Mouse (Mus musculus) kidney, postnatal 0 days (tissue): ENCODE results near the gene Enah. TPM values are rescaled to one million over a fixed set of nuclear protein-coding genes. Genes with fewer than 3 reads are reported as not detected.
A peak's percentile ranks its signal among the peaks of the same experiment; 100 is the strongest.

ENCODE experiments used
- ATAC-seq: fragments of 200-750 bp; cut with Nextera tagmentation; replicated peaks from 2 replicates; pipeline ENCODE4 v1.8.0; 2017; ENCODE audit warnings: low read depth, moderate number of reproducible peaks, moderate TSS enrichment, moderate library complexity; ENCODE audit not compliant: low FRiP score
- DNase-seq: peaks from one replicate; pipeline ENCODE4 v3.0.0-alpha.2; 2016; ENCODE audit warnings: low spot score
- H3K27ac ChIP-seq: fragments of 300-500 bp; sonication (generic); 2 replicates; pipeline ENCODE4 v1.5.1; 2014; ENCODE audit warnings: mild to moderate bottlenecking
- H3K27me3 ChIP-seq: fragments of 300-500 bp; sonication (generic); 2 replicates; pipeline ENCODE4 v1.6.1; 2014; ENCODE audit warnings: low read length, mixed read lengths; ENCODE audit not compliant: insufficient read depth
- H3K36me3 ChIP-seq: fragments of 300-500 bp; sonication (generic); 2 replicates; pipeline ENCODE4 v1.6.1; 2014; ENCODE audit warnings: low read length, mixed read lengths; ENCODE audit not compliant: insufficient read depth
- H3K4me1 ChIP-seq: fragments of 300-500 bp; sonication (generic); replicated peaks from 2 replicates; pipeline ENCODE4 v1.6.1; 2014; ENCODE audit warnings: antibody characterized with exemption, low read length, mixed read lengths; ENCODE audit not compliant: insufficient read depth
- H3K4me2 ChIP-seq: fragments of 300-500 bp; sonication (generic); 2 replicates; pipeline ENCODE4 v1.6.1; 2014; ENCODE audit warnings: mild to moderate bottlenecking, low read length, moderate library complexity, mixed read lengths
- H3K4me3 ChIP-seq: fragments of 300-500 bp; sonication (generic); replicated peaks from 2 replicates; pipeline ENCODE4 v1.5.1; 2014; ENCODE audit warnings: low read depth, low read length
- H3K9ac ChIP-seq: fragments of 300-500 bp; sonication (generic); 2 replicates; pipeline ENCODE4 v1.6.1; 2014; ENCODE audit warnings: low read depth, low read length
- H3K9me3 ChIP-seq: fragments of 300-500 bp; sonication (generic); replicated peaks from 2 replicates; pipeline ENCODE4 v1.6.1; 2016; ENCODE audit warnings: low read length, inconsistent platforms, mixed read lengths
- CTCF ChIP-seq: IDR thresholded peaks from 2 replicates; pipeline ENCODE4 v1.5.1; 2016; ENCODE audit warnings: antibody characterized with exemption, low read depth, mild to moderate bottlenecking, moderate library complexity
- WGBS: fragments of 180-500 bp; shearing (Covaris S2); extraction: QIAGEN DNeasy Blood & Tissue Kit; methylation state at CpG from one replicate; pipeline ENCODE4 v1.1.7; 2014; 5-methylcytosine and 5-hydroxymethylcytosine counted together
- polyA plus RNA-seq: library from polyadenylated mRNA; unstranded; fragments of >200 nt; fragmentation: Nextera tagmentation; extraction: Ambion mirVana; gene quantifications from 2 replicates; pipeline ENCODE4 v1.2.1, GENCODE M21; 2015

Enah gene
- polyA plus RNA-seq, 1 experiment from 2014 or later = 9.6 TPM

- peak; percentile 54 for DNase-seq
- Histone ChIP-seq H3K4me1 (no peaks in the 10 kb centered on the region), H3K4me2 (peak overlapping the region; percentile 31), H3K9me3 (no peaks in the 10 kb centered on the region), H3K36me3 (0 out of 2 replicates have a peak, but pooled peaks cover 4% of the 10 kb centered on the region), H3K4me3 (no peak overlapping the region), H3K27ac (no peak overlapping the region), H3K9ac (no peak overlapping the region), H3K27me3 (no peaks in the 10 kb centered on the region)
- TF ChIP-seq CTCF = peak; percentile 52
- peak; percentile 29; the same call in 1 of the 2 replicates for ATAC-seq
- 81% methylated on average over 37 of the region's 37 CpGs for WGBS
Observed at GRCm38 (mm10) chr1:181921580-181922494, 98.0 kb downstream of the Enah start.

GRCm38 (mm10) chr1:181911841-181912240 is 107.9 kb downstream of the Enah start:
- no peak overlapping the region for H3K27ac ChIP-seq
- no peak for TF ChIP-seq CTCF
- no peaks in the 10 kb centered on the region for H3K4me1 ChIP-seq
- H3K27me3 ChIP-seq = no peaks in the 10 kb centered on the region
- WGBS = 92% methylated on average over 7 of the region's 7 CpGs
- ATAC-seq (no peak), DNase-seq (no peak)
- H3K36me3 ChIP-seq = 0 out of 2 replicates have a peak, but pooled peaks cover 11% of the 10 kb centered on the region
- no peak overlapping the region for H3K4me3 ChIP-seq
- H3K9me3 ChIP-seq = no peaks in the 10 kb centered on the region
- no peak overlapping the region for H3K9ac ChIP-seq
- H3K4me2 ChIP-seq = no peak overlapping the region

GRCm38 (mm10) chr1:181901706-181902373 is 118.0 kb downstream of the Enah start:
- TF ChIP-seq CTCF = no peak
- Histone ChIP-seq H3K36me3 (peaks cover 12% of the 10 kb centered on the region; the same call in 1 of the 2 replicates), H3K27me3 (no peaks in the 10 kb centered on the region), H3K9ac (no peak overlapping the region), H3K9me3 (no peaks in the 10 kb centered on the region), H3K4me1 (no peaks in the 10 kb centered on the region), H3K4me2 (no peak overlapping the region), H3K4me3 (no peak overlapping the region), H3K27ac (no peak overlapping the region)
- WGBS = 83% methylated on average over 11 of the region's 11 CpGs
- DNase-seq (no peak), ATAC-seq (no peak)

GRCm38 (mm10) chr1:181900846-181901245 is 118.9 kb downstream of the Enah start:
- no peak for TF ChIP-seq CTCF
- Histone ChIP-seq H3K4me2 (no peak overlapping the region), H3K4me3 (no peak overlapping the region), H3K9me3 (no peaks in the 10 kb centered on the region), H3K27ac (no peak overlapping the region), H3K4me1 (no peaks in the 10 kb centered on the region), H3K36me3 (peaks cover 6% of the 10 kb centered on the region; the same call in 1 of the 2 replicates), H3K9ac (no peak overlapping the region), H3K27me3 (no peaks in the 10 kb centered on the region)
- no peak for DNase-seq
- 96% methylated on average over 1 of the region's 1 CpGs for WGBS
- ATAC-seq = no peak

- no peak for TF ChIP-seq CTCF
- DNase-seq (no peak), ATAC-seq (no peak)
- Histone ChIP-seq H3K9me3 (no peaks in the 10 kb centered on the region), H3K27ac (no peak overlapping the region), H3K4me3 (no peak overlapping the region), H3K4me1 (no peaks in the 10 kb centered on the region), H3K9ac (no peak overlapping the region), H3K4me2 (no peak overlapping the region), H3K27me3 (no peaks in the 10 kb centered on the region), H3K36me3 (peaks cover 3% of the 10 kb centered on the region; the same call in 1 of the 2 replicates)
- WGBS = 69% methylated on average over 1 of the region's 1 CpGs
Observed at GRCm38 (mm10) chr1:181898961-181899360, 120.8 kb downstream of the Enah start.

- no peak for TF ChIP-seq CTCF
- H3K27ac ChIP-seq = peak overlapping the region; percentile 20
- DNase-seq (peak; percentile 57), ATAC-seq (peak; percentile 57; the same call in 1 of the 2 replicates)
- H3K4me3 ChIP-seq = no peak overlapping the region
- H3K4me2 ChIP-seq = no peak overlapping the region
- H3K4me1 ChIP-seq = no peaks in the 10 kb centered on the region
- 51% methylated on average over 10 of the region's 10 CpGs for WGBS
- H3K27me3 ChIP-seq = no peaks in the 10 kb centered on the region
- H3K9me3 ChIP-seq = no peaks in the 10 kb centered on the region
- H3K36me3 ChIP-seq = no peaks in the 10 kb centered on the region
- no peak overlapping the region for H3K9ac ChIP-seq
Observed at GRCm38 (mm10) chr1:181896991-181897390, 122.8 kb downstream of the Enah start.
